Mouse (Mus musculus) c-Kit-positive CD71-positive TER-119-positive erythroid progenitor cells, embryonic 14.5 days (primary cell): ENCODE results near the gene Usp7.

Experiments used
- DNase-seq: peaks from one replicate; pipeline ENCODE4 v3.0.0-alpha.2; 2013; ENCODE audit warnings: low spot score

Usp7 gene

GRCm38 (mm10) chr16:8791949-8792557 is at the start of gene Usp7:
TSS of gene Usp7 (minus strand) at chr16:8792308.
- no peak for DNase-seq

GRCm38 (mm10) chr16:8840557-8840956 is 48.4 kb upstream of the Usp7 start:
- DNase-seq, result no peak

- DNase-seq, result no peak
These were observed 46.8 kb upstream of the Usp7 start for GRCm38 (mm10) chr16:8838921-8839320.

GRCm38 (mm10) chr16:8837595-8837994 is 45.5 kb upstream of the Usp7 start:
- no peak for DNase-seq

DNA sequence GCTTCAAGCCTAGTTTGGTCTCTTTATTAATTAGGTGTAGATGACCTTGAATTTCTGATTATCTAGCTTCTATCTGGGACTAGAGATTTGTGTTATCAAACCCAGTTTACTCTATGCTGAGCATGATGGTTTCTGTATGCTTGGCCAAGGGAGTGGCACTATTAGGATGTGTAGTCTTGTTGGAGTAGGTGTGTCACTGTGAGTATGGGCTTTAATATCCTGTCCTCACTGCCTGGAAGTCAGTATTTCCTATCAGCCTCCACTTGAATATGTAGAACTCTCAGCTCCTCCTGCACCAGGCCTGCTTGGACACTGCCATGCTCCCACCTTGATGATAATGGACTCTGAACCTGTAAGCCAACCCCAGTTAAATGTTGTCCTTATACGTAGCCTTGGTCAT is 44.8 kb upstream of the Usp7 start:
- no peak for DNase-seq

- peak; percentile 24 for DNase-seq
These were observed 39.1 kb upstream of the Usp7 start for GRCm38 (mm10) chr16:8831241-8831640.

DNA sequence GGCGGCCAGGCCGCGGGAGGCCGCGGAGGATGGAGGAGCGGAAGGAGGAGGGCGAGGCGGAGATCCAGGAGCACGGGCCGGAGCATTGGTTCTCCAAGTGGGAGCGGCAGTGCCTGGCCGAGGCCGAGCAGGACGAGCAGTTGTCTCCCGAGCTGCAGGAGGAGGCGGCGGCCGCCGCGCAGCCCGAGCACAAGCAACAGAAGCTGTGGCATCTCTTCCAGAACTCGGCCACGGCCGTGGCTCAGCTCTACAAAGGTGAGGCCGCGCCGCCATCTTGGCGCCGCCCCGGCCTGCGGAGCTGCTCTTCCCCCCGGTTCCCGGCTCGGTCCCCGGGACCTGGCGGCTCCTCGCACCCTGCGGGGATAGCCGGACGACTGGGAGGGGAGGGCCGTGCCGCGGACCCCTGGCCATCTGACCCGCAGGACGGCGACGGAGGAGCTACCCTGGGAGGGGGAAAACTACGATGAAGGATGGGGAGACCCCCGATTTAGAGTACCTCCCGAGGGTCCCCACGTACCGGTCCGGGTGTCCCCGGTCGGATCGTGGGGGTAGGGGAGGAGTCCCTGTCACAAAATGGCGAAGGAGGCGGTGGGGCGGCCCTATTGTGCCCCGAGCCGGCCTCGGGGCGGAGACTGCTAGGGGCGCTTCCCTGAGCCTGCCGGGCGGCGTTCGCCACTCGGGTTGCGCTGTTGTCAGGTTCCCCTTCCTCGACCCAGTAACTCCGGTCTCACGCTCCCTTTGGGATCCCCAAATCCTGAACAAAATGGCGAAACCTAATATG is 38.5 kb upstream of the Usp7 start:
- peak; percentile 64 for DNase-seq

GRCm38 (mm10) chr16:8829564-8830359 is 37.7 kb upstream of the Usp7 start, which contains the start of gene 1810013L24Rik:
TSS of gene 1810013L24Rik (plus strand) at chr16:8830100.
- peak; percentile 98 for DNase-seq

DNA sequence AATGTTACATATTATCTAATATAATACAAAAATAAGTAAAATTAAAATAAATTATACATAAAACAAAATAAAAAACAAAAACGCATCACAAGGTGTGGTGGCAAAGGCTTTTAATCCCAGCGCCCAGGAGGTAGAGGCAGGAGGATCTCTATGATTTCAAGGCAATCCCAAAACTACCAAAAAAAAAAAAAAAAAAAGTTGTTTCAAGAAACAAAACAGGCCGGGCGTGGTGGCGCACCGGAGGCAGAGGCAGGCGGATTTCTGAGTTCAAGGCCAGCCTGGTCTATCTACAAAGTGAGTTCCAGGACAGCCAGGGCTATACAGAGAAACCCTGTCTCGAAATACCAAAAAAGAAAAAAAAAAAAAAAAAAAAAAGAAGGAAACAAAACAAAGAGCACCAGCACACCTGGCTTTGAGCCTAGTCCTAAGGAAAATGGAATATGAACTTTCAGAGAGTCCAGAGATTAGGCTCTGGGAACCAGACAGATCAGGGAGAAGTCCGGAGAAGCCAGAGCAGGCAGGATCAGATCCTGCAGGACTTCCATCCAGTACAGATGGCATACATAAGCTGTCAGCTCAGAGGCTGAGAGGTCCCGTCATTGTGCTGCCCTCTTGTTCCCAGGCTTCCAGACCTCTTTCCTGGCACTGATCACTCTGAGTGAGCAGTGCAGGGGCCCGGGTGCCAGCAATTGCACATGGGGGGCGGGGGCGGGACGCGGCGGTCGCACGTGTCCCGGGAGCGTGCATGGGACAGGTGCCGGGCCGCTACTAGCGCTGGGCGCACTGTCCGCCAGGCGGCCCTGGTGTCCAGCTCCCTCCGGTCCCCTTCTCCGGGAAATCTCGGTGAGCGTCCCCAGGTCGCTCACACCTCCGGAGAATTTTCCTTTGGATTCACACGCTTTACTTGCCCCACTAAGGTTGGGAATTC is 36.8 kb upstream of the Usp7 start:
- no peak for DNase-seq

DNA sequence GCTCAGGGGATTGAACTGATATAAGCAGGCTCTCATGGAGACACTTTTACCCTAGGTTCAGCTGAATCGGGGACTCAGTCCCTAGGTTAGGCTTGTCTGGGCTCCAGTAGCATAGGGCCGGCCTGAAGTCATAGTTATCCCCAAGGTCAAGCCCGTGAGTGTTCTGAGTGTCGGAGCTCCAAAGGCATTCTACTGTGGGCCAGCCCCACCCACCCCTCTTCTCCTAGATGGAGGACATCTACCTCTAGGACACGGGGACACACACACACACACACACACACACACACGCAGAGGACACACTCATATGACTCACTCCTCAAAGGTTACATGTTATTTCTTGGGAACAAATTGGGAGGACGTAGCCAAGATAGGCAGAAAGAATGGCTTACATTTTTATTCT is 35.3 kb upstream of the Usp7 start:
- no peak for DNase-seq

GRCm38 (mm10) chr16:8823661-8824060 is 31.6 kb upstream of the Usp7 start:
- peak; percentile 79 for DNase-seq

- DNase-seq, result no peak
These were observed 30.5 kb upstream of the Usp7 start for GRCm38 (mm10) chr16:8822586-8822985.

DNA sequence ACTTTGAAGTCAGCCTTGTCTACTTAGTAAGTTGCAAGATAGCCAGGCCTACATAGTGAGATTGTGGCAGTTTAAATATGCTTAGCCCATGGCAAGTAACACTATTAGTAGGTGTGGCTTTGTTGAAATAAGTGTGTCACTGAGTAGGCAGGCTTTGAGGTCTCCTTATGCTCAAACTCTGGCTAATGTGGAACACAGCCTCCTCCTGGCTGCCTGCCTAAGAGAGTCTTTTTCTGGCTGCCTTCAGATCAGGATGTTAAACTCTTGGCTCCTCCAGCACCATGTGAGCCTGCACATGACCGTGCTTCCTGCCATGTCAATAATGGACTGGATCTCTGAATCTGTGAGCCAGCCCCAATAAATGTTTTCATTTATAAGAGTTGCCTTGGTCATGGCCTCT is 29.3 kb upstream of the Usp7 start:
- DNase-seq, result no peak

- no peak for DNase-seq
These were observed 25.8 kb upstream of the Usp7 start for GRCm38 (mm10) chr16:8817872-8818271.

DNA sequence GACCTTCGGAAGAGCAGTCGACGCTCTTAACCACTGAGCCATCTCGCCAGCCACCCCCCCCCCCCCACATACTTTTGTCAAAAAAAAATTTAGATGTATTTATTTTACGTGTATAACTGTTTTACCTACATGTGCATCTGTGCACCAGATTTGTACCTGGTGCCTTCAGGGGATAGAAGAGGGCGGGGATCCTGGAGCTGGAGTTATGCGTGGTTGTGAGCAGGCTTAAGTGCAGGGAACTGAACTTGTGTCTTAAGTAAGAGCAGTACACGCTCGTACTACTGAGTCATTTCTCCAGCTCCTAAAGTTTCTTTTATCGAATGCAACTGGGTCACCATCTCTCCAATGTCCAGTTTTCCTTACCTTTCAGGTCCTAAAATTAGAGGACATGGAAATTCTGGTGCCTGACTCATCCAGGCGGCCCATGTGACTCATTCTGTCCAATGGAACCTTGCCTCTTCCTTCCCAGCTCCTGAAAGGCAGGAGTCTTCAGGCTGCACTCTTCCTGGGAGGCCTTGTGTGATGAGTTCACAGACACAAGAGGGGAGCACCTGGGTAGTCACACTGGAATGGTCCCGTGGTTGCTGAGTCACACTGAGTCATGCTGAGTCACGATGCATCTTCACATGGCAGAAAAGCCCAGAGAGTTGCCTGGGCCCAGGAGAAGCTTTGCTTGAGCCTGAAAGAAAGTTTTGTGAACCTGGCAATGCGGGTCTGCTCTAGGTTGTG is 18.5 kb upstream of the Usp7 start:
- peak; percentile 91 for DNase-seq

GRCm38 (mm10) chr16:8806703-8807102 is 14.6 kb upstream of the Usp7 start:
- peak; percentile 65 for DNase-seq

DNA sequence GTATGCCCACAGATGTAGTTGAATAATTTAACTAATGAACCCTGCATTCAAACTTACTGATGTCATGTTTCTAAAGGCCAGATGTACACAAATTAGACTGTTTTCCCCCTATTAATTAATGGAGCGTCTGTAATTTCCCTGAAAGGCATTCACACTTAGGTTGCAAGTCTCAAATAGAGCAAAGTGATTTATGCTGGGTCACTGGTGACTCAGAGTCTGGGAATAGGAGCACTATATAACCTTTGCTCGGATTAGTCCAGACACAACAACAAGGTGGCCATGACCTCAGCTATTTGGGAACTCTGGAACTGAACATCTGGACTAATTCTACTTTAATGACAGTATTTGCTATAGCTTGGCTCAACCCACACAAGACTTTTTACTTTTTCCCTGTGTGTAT is 3.8 kb upstream of the Usp7 start:
- DNase-seq, result no peak

DNA sequence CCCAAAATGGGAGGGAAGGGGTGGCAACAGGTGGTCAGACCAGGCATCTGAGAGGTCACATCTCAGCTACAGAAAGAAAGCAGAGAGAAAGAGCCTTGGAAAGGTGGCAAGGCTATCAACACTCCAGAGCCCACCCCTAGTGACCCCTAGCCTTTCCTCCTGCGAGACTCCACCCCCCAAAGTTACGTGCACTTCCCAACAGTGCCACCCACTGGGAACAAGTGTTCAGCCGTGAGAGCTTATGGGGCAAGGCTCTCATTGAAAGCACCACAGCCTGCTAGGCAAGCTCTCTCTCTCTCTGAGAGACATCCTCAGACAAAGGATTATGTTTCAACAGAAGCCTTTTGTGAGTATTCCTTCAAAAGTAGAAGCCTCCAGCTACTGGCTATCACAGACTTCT is 2.8 kb upstream of the Usp7 start:
- DNase-seq, result no peak

- DNase-seq, result no peak
These were observed 1.2 kb downstream of the Usp7 start for GRCm38 (mm10) chr16:8790886-8791285.

- no peak for DNase-seq
These were observed 7.4 kb downstream of the Usp7 start for GRCm38 (mm10) chr16:8784753-8785152.
